Mouse (Mus musculus) urinary bladder, adult 2 months (tissue): ENCODE data around the gene Mast1. TPM values are rescaled to one million over a fixed set of nuclear protein-coding genes. Genes with fewer than 3 reads are reported as not detected.

Experiments used
- DNase-seq: peaks from one replicate; pipeline ENCODE4 v3.0.0; 2022; ENCODE audit warnings: low spot score
- polyA plus RNA-seq: library from polyadenylated mRNA; depleted of rRNA; stranded (reverse); fragments of >200 nt; gene quantifications from 2 replicates; pipeline ENCODE4 v1.2.3, GENCODE M21; 2012

Gene Mast1
- polyA plus RNA-seq, 1 experiment, result 0.17 TPM

GRCm38 (mm10) chr8:84973803-84974542, 36.8 kb upstream of the Mast1 start:
- no peak for DNase-seq

DNA sequence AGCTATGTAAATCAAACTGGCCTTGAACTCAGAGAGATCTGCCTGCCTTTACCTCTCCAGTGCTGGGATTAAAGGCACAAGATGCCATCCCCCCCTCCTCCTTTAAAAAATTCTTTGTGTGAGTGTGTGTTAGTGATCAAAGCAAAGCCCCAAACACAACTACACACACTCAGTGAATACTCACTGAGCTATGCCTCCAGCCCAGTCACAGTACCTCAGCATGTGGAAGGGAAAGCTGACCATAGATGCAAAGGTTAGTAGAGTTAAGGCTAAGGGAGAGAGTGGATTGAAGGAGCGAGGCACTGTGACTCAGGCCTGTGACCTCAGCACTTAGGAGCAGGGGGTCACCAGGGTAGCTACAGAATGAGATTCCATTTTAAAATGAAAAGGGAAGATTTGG, 35.9 kb upstream of the Mast1 start:
- DNase-seq, result no peak

GRCm38 (mm10) chr8:84970913-84971312, 33.8 kb upstream of the Mast1 start:
- DNase-seq, result no peak

GRCm38 (mm10) chr8:84970135-84970790, 33.1 kb upstream of the Mast1 start:
- no peak for DNase-seq

DNA sequence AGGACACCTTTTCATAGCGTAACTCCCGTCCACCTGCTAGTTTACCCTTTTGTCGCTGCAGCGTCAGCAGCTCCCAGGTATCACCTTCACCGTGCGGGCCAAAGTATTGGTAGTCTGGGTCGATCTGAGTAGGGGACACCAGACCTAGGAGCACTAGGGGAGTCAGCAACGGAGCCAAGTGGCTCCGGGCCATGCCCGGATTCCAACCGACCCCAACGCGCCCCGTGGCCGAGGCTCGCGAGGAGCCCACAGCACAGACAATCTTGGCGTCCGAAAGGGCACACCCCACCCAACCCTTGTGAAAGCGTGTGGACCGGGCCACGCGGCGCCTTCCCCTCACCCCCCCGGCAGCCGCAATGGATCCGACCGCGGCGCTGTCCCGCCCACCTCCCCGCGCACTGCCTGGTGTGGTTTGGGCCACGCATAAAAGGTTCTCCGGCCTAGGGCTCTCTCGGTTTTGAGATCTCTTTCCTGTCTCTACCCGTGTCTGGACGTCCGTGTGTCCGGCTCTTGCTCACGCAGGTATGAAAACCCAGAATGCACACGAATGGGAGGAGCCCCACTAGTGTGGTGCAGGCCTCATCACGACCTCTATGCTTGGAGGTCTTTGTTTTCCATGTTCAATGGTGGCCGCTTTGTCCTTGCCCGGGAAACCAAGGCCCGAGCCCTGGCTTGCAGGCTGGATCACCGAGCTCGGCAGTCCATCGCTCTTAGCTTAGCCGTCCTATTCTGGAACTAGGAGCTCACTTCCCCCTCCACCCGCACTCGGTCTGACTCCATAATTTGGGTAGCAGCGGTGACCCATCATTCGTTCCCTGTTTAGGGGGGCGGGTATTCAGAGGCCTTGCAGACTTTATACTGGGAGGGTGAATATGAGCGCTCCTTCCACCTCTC, 32.3 kb upstream of the Mast1 start, which contains the start of the genes Gm49661, Prdx2 and Rnaseh2a:
Gene Gm49661, minus strand, starts transcription at position 193 of the 894 bp plus-strand sequence.
Gene Prdx2, plus strand, starts transcription at position 347 of the 894 bp plus-strand sequence.
Gene Rnaseh2a, minus strand, starts transcription at position 527 of the 894 bp plus-strand sequence.
- DNase-seq, result no peak

GRCm38 (mm10) chr8:84968650-84969049, 31.5 kb upstream of the Mast1 start:
- DNase-seq, result no peak

DNA sequence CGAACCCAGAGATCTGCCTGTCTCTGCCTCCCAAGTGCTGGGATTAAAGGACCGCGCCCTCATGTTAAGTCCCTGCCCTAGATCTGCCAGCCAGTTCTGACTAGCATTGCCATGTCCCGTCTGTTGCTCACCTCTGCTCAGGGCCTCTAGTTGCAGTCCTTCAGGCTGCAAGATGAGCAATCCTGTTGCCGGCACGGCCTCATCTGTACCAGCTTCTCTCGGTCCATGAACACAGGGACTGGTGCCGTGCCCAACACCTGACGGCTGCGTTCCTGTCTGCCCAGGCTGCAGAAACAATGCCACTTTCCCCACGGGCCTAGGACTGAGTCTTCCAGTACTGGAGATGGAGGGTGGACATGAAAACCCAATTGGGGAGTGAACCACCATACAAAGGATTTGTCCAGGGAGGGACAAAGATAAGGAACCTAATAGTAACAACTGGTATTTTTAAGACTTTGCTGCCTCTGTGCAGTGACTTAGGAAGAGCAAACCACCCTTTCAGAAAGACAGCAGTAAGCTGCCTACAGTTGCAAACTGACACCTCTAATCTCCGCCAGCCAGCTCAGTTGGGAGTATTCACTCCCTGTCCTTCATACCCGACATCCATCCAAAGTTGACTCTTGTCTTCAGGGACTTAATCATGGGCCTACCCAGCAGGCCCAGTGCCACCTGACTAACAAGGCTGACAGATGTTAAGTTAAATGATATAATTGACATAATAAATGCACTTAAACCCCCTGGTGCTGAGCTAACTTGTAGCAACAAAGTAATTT, 30.6 kb upstream of the Mast1 start:
- no peak for DNase-seq

DNA sequence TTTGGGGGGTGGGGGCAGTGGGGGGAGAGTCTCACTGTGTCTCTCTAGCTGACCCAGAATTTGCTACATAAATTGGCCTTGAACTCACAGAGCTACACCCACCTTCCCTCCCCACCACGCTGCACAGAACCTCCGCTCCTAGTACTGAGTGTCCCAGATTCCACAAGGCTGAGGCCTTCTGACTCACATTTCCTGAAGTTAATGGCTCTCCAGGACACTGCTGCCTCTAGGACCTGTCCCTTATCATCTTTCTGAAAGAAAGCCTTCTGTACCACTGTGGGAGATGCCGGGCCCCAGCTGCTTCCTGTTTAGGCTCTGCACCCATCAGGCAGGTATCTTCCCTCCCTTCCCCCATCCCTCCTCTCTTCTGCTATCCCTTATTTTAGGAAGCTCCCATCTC, 29.4 kb upstream of the Mast1 start:
- no peak for DNase-seq

GRCm38 (mm10) chr8:84965731-84966291, 28.7 kb upstream of the Mast1 start:
- peak; percentile 67 for DNase-seq

GRCm38 (mm10) chr8:84963952-84964351, 26.8 kb upstream of the Mast1 start:
- DNase-seq, result no peak

DNA sequence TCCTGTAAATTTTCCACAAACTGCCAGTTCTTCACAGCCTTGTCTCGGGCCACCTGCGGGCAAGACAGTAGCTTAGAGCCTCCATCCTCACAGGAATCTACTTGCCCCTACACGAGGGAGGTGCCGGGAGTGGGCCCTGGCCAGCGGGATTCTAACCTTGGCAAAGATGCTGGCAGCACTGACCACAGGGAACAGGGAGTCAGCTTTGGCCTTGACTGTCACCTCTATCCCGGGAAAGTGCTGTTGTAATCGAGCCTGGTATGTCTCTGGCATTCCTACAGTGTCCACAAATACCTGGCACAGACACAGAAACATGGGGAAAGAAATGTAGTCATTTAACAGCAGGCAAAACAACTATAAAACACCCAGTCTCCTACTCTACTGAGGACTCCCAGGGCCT, 22.7 kb upstream of the Mast1 start:
- DNase-seq, result no peak

DNA sequence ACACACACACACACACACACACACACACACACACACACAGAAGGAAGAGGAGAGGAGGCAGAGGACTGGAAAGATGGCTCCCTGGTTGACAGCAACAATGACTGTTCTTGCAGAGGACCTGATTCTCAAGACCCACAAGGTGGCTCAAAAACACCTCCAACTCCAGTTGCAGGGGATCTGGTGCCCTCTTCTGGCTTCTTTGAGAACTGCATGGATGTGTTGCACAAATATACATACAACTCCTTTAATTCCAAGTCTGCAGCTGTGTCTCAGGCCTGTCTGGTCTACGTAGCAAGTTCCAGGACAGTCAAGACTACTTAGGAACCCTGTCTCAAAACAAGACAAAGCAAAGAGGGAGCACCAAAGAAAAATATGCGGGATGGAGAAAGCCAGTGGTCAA, 19.6 kb upstream of the Mast1 start:
- no peak for DNase-seq

GRCm38 (mm10) chr8:84952612-84953255, 15.6 kb upstream of the Mast1 start:
- DNase-seq, result no peak

DNA sequence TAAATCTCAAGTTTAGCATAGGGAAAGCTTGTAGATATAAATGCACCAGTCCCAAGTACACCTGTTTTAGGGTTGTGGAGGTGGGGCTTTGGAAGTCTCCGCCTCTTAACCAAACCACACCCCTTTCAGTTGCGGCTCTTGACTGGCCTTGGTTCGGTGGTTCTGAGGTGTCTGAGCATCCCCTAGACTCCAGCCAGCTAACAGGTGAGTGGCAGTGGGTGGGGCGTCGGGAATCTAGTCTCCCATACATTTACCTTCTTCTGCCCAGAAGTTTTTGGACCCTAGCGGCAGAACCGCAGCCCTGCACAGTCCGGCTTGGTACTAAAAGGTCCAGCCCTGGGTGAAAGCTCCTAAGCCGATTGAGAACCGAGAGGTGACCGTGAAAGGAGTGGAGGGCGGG, 12.6 kb upstream of the Mast1 start:
- DNase-seq, result no peak

DNA sequence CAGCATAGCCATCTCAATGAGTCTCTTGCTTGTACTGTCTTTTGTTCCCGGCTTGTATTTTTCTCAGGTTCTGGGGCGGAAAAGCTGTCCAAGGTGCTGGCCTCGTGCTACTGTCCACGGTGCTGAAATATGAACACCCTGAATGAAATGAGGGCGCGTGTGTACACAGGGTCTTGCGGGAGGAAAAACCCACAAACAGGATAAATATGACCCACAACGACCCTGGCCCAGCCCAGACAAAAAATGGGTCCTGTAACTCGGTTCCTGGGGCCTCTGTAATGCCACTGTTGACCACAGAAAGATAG, 10.0 kb upstream of the Mast1 start:
- DNase-seq, result no peak

- DNase-seq, result no peak
Observed at GRCm38 (mm10) chr8:84946528-84947240, 9.5 kb upstream of the Mast1 start, which contains the start of gene Rtbdn. Gene Rtbdn (plus strand): TSS chr8:84946991.

- no peak for DNase-seq
Observed at GRCm38 (mm10) chr8:84945633-84946527, 8.7 kb upstream of the Mast1 start.

DNA sequence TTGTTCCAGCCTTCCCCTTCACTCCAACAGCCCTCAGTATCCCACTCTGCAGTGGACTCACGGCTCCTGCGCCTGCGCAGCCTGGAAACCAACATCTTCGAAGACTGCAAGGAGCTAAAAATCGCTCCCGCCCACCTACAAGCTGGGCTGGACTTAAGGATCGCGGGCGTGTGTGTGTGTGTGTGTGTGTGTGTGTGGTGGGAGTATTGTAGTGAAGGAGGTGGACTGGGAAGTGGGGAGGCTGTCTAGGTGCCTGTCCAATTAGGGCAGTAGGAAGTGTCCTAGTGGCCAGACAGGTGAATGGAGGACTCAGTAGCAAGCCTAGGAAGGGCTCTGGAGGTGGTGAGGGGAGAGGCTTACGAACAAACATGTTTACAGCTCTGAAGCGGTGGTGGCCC, 8.1 kb upstream of the Mast1 start:
- no peak for DNase-seq
